Mouse (Mus musculus): ENCODE results near the gene Gmds. TPM values are rescaled to one million over a fixed set of nuclear protein-coding genes. Genes with fewer than 3 reads are reported as not detected.
A peak's percentile ranks its signal among the peaks of the same experiment; 100 is the strongest.

Gene Gmds
- polyA plus RNA-seq, 1 experiment from 2014 or later: 69.0 TPM

DNA sequence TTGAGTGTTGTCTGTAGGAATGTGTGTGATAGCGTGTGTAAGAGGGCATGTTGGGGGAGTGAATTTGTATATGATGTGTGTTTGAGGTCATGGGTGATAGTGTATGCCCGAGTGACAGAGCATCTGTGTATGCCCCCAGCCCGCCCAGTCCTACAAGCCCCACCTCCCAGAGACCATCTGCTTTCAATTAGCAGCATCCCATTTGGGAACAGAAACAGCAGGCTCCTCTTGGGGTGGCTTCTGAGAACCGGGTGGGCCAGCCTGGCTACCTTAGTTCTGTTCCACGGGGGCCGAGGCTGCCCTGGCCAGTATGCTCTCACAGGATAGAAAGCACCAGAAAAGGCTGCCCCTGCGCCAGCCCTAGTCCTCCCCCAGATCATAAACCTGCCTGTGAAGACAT lies 520.2 kb downstream of the Gmds start:
- H3K27ac ChIP-seq (ENCODE audit: low read length): no peak overlapping the region
- ATAC-seq (ENCODE audit: insufficient read depth, low FRiP score): no peak
- H3K9me3 ChIP-seq (replicated peaks; ENCODE audit: control insufficient read depth, low read length): no peaks in the 10 kb centered on the region
- WGBS: 49% methylated on average over 7 of the region's 7 CpGs
- H3K36me3 ChIP-seq (ENCODE audit: control insufficient read depth, insufficient read depth, low read length): no peaks in the 10 kb centered on the region
- no peak overlapping the region for H3K4me3 ChIP-seq (replicated peaks; ENCODE audit: low read length)
- H3K9ac ChIP-seq (ENCODE audit: low read length): no peak overlapping the region
- H3K4me2 ChIP-seq (ENCODE audit: low read depth, low read length): no peak overlapping the region
- peaks cover 53% of the 10 kb centered on the region for H3K27me3 ChIP-seq (ENCODE audit: control insufficient read depth, insufficient read depth, low read length)
- peaks cover 10% of the 10 kb centered on the region; the same call in 1 of the 2 replicates for H3K4me1 ChIP-seq (ENCODE audit: control insufficient read depth, insufficient read depth, low read length)

DNA sequence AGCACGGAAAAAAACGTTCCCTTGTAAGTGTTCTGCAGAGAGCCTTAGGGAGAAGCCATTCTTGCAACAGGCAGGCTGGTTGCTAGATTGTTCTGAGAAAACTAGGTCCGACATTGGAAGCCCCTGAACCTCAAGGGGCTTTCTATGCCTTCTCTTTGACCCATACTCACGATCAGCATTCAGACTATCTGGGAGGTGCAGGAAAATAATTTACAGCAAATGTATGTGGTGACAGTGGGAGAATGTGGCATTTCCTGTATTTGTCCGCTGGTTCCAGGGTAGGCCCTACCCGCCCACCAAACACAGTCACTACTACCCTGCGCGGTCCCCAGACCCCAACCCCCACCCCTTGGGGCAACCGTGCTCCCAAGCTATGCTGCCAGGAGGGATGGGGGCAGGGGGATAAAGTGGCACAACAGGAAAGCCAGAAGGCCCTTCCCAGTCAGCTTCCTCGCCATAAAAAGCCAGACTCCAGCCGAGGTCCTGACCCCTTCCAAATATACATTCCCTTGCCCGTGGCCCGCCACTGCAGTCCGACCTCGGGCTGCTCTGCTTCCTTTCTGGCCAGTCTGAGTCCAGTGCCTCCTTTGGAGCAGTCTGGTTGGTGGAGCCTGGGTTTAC lies 523.0 kb downstream of the Gmds start:
- no peak for ATAC-seq (ENCODE audit: insufficient read depth, low FRiP score)
- H3K4me2 ChIP-seq (ENCODE audit: low read depth, low read length): no peak overlapping the region
- no peaks in the 10 kb centered on the region for H3K9me3 ChIP-seq (replicated peaks; ENCODE audit: control insufficient read depth, low read length)
- WGBS: 46% methylated on average over 15 of the region's 15 CpGs
- H3K27me3 ChIP-seq (ENCODE audit: control insufficient read depth, insufficient read depth, low read length): peaks cover 76% of the 10 kb centered on the region
- peaks cover 6% of the 10 kb centered on the region; the same call in 1 of the 2 replicates for H3K4me1 ChIP-seq (ENCODE audit: control insufficient read depth, insufficient read depth, low read length)
- no peak overlapping the region for H3K4me3 ChIP-seq (replicated peaks; ENCODE audit: low read length)
- no peak overlapping the region for H3K27ac ChIP-seq (ENCODE audit: low read length)
- H3K36me3 ChIP-seq (ENCODE audit: control insufficient read depth, insufficient read depth, low read length): no peaks in the 10 kb centered on the region
- H3K9ac ChIP-seq (ENCODE audit: low read length): no peak overlapping the region

DNA sequence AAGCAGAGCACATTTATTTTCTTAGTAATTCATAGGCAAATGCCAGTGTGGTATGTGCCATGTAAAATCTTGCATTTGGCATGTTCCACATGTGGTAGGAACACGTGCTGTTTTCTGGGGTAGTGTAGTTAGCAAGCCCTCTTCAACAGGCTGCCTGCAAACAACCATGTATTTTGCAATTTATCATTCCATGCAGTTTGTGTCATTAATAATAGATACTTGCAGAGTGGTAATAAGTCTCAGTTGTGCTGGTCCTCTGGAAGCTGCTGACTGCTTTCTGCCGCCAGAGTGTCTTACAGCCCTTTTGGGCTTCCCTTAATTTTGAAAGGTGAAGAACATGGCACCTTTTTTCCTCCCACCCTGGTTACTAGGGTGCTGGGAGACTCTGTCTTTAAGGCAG lies 525.8 kb downstream of the Gmds start:
- Histone ChIP-seq H3K4me1 (ENCODE audit: control insufficient read depth, insufficient read depth, low read length) (peaks cover 17% of the 10 kb centered on the region), H3K9ac (ENCODE audit: low read length) (no peak overlapping the region), H3K27ac (ENCODE audit: low read length) (no peak overlapping the region), H3K4me2 (ENCODE audit: low read depth, low read length) (no peak overlapping the region), H3K36me3 (ENCODE audit: control insufficient read depth, insufficient read depth, low read length) (no peaks in the 10 kb centered on the region), H3K27me3 (ENCODE audit: control insufficient read depth, insufficient read depth, low read length) (peaks cover 69% of the 10 kb centered on the region), H3K9me3 (replicated peaks; ENCODE audit: control insufficient read depth, low read length) (no peaks in the 10 kb centered on the region), H3K4me3 (replicated peaks; ENCODE audit: low read length) (no peak overlapping the region)
- no peak for ATAC-seq (ENCODE audit: insufficient read depth, low FRiP score)
- WGBS: 78% methylated on average over 2 of the region's 2 CpGs

DNA sequence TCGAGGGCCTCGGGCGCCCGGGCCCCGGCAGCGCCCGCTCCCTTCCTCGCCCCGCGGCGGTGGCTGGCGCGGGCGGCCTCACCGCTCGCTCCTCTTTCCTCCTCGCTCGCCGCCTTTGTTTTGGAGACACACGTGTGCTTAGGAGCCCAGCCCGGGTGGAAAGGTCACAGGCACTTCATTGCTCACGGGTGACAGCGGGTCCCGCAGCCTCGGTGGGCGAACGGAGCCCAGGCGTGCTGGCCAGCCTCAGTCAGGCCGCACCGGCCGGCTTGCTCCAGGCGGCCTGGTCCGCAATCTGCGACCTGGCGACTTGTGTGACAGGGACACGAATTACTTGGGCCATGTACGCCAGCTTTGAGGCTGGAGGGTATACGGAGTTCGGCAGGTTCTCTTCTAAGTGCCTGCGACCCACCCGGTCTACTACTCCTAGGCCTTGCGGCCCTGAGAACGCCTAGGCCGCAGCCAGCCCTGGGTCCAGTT lies 527.0 kb downstream of the Gmds start:
- Histone ChIP-seq H3K36me3 (ENCODE audit: control insufficient read depth, insufficient read depth, low read length) (no peaks in the 10 kb centered on the region), H3K9me3 (replicated peaks; ENCODE audit: control insufficient read depth, low read length) (no peaks in the 10 kb centered on the region), H3K27me3 (ENCODE audit: control insufficient read depth, insufficient read depth, low read length) (peaks cover 72% of the 10 kb centered on the region), H3K4me3 (replicated peaks; ENCODE audit: low read length) (peak overlapping the region; percentile 43), H3K27ac (ENCODE audit: low read length) (no peak overlapping the region), H3K9ac (ENCODE audit: low read length) (peak overlapping the region; percentile 58), H3K4me2 (ENCODE audit: low read depth, low read length) (peak overlapping the region; percentile 60), H3K4me1 (ENCODE audit: control insufficient read depth, insufficient read depth, low read length) (peaks cover 26% of the 10 kb centered on the region)
- WGBS: 24% methylated on average over 44 of the region's 44 CpGs
- ATAC-seq (ENCODE audit: insufficient read depth, low FRiP score): no peak

- H3K9ac ChIP-seq (ENCODE audit: low read length): peak overlapping the region; percentile 58
- peaks cover 69% of the 10 kb centered on the region for H3K27me3 ChIP-seq (ENCODE audit: control insufficient read depth, insufficient read depth, low read length)
- no peak overlapping the region for H3K27ac ChIP-seq (ENCODE audit: low read length)
- H3K36me3 ChIP-seq (ENCODE audit: control insufficient read depth, insufficient read depth, low read length): no peaks in the 10 kb centered on the region
- no peak for ATAC-seq (ENCODE audit: insufficient read depth, low FRiP score)
- H3K4me1 ChIP-seq (ENCODE audit: control insufficient read depth, insufficient read depth, low read length): peaks cover 30% of the 10 kb centered on the region
- 3% methylated on average over 65 of the region's 65 CpGs for WGBS
- H3K9me3 ChIP-seq (replicated peaks; ENCODE audit: control insufficient read depth, low read length): no peaks in the 10 kb centered on the region
- H3K4me3 ChIP-seq (replicated peaks; ENCODE audit: low read length): peak overlapping the region; percentile 43
- H3K4me2 ChIP-seq (ENCODE audit: low read depth, low read length): peak overlapping the region; percentile 60
These were observed 527.6 kb downstream of the Gmds start for GRCm38 (mm10) chr13:31810693-31811541.

- H3K27ac ChIP-seq (ENCODE audit: low read length): no peak overlapping the region
- peak overlapping the region; percentile 60 for H3K4me2 ChIP-seq (ENCODE audit: low read depth, low read length)
- no peak for ATAC-seq (ENCODE audit: insufficient read depth, low FRiP score)
- peak overlapping the region; percentile 43 for H3K4me3 ChIP-seq (replicated peaks; ENCODE audit: low read length)
- H3K27me3 ChIP-seq (ENCODE audit: control insufficient read depth, insufficient read depth, low read length): peaks cover 70% of the 10 kb centered on the region
- peak overlapping the region; percentile 38; the same call in 1 of the 2 replicates for H3K9ac ChIP-seq (ENCODE audit: low read length)
- peaks cover 33% of the 10 kb centered on the region for H3K4me1 ChIP-seq (ENCODE audit: control insufficient read depth, insufficient read depth, low read length)
- H3K9me3 ChIP-seq (replicated peaks; ENCODE audit: control insufficient read depth, low read length): no peaks in the 10 kb centered on the region
- H3K36me3 ChIP-seq (ENCODE audit: control insufficient read depth, insufficient read depth, low read length): no peaks in the 10 kb centered on the region
- WGBS: 13% methylated on average over 9 of the region's 9 CpGs
These were observed 528.2 kb downstream of the Gmds start for GRCm38 (mm10) chr13:31810375-31810692.

DNA sequence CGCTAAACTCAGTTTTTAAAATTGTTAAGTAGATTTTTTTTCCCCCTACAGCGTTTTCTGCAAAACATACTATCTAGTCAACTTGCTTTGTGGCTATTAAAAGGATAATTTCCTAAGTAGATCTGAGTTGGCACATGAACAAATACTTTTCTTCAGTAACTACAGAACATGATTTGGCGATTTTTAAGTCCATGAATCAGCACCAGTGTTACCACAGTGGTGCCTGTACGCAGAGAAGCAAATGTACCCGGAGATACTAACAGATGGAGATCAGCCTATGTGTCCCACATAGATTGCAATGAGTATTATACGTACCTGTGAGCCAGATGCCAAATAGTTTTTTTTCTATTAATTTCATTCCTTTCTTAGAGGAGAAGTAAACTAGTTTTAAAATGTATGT lies 528.8 kb downstream of the Gmds start:
- WGBS: 23% methylated on average over 6 of the region's 6 CpGs
- H3K9ac ChIP-seq (ENCODE audit: low read length): no peak overlapping the region
- H3K27ac ChIP-seq (ENCODE audit: low read length): no peak overlapping the region
- no peaks in the 10 kb centered on the region for H3K36me3 ChIP-seq (ENCODE audit: control insufficient read depth, insufficient read depth, low read length)
- peaks cover 71% of the 10 kb centered on the region for H3K27me3 ChIP-seq (ENCODE audit: control insufficient read depth, insufficient read depth, low read length)
- ATAC-seq (ENCODE audit: insufficient read depth, low FRiP score): no peak
- H3K9me3 ChIP-seq (replicated peaks; ENCODE audit: control insufficient read depth, low read length): no peaks in the 10 kb centered on the region
- no peak overlapping the region for H3K4me3 ChIP-seq (replicated peaks; ENCODE audit: low read length)
- H3K4me1 ChIP-seq (ENCODE audit: control insufficient read depth, insufficient read depth, low read length): peaks cover 33% of the 10 kb centered on the region
- no peak overlapping the region for H3K4me2 ChIP-seq (ENCODE audit: low read depth, low read length)

DNA sequence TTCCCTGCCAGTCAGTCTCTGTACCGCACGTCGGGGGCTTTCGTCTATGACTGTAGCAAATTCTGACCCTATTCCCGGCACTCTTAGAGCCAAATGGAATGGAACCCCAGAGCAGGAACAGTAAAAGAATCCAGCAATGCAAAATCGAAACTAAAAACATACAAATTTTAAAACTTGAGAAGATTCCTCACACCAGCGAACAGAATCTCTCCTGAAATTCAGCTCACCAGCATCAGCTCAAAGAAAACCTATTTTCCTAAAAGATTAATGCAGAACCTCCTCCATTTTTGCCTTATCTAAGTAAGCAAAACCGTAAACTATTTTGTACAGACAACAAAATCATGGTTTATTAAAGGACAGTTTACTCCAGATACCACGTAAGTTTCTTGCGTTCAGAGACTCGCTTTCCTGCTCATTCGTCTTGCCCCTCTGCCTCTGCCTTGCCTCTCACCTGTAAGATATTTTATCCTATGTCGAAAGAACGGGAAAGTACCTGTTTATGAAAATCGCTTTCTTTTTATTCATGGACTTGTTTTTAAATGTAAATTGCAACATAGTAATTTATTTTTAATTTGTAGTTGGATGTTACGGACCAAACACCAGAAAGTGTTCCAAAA lies 529.6 kb downstream of the Gmds start:
- Histone ChIP-seq H3K4me1 (ENCODE audit: control insufficient read depth, insufficient read depth, low read length) (peaks cover 33% of the 10 kb centered on the region), H3K9ac (ENCODE audit: low read length) (0 out of 2 replicates have a peak overlapping the region, but pooled peaks have one; percentile 80), H3K4me3 (replicated peaks; ENCODE audit: low read length) (peak overlapping the region; percentile 59), H3K4me2 (ENCODE audit: low read depth, low read length) (peak overlapping the region; percentile 99), H3K27ac (ENCODE audit: low read length) (no peak overlapping the region), H3K9me3 (replicated peaks; ENCODE audit: control insufficient read depth, low read length) (no peaks in the 10 kb centered on the region), H3K27me3 (ENCODE audit: control insufficient read depth, insufficient read depth, low read length) (peaks cover 70% of the 10 kb centered on the region), H3K36me3 (ENCODE audit: control insufficient read depth, insufficient read depth, low read length) (no peaks in the 10 kb centered on the region)
- 11% methylated on average over 16 of the region's 16 CpGs for WGBS
- no peak for ATAC-seq (ENCODE audit: insufficient read depth, low FRiP score)

Measured in stomach, embryonic 16.5 days (tissue).